Mouse (Mus musculus) Muller cell, postnatal 12 days (primary cell): ENCODE measurements around the gene Dcbld1.
"Not testable (repeated sequence)": the region's sequence is repeated elsewhere in the genome, so short reads cannot be mapped to it uniquely, and the experiment has no call there.

Experiments used
- DNase-seq: peaks from one replicate; pipeline ENCODE4 v3.0.0-alpha.2; 2015; ENCODE audit errors: inconsistent ontology term

Gene Dcbld1

DNA sequence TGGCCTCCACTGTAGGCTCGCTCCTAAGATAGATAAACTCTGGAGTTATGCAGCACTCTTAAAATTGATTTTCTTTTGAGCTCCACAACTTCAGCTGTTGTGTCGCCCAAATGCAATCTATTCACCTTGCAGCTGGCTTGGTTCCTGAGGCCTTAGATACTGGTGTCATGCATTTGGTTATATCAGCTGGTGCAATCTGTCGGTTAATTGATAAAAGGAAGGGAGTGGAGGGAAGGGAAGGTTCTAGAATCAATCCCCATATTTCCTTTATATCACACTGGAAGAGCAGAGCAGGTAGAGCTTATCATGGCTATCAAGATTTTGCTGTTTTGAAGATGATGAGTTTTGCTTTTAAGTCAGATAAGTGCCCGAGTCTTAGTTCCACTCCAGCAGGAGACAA, 26.8 kb downstream of the Dcbld1 start:
- no peak for DNase-seq

DNA sequence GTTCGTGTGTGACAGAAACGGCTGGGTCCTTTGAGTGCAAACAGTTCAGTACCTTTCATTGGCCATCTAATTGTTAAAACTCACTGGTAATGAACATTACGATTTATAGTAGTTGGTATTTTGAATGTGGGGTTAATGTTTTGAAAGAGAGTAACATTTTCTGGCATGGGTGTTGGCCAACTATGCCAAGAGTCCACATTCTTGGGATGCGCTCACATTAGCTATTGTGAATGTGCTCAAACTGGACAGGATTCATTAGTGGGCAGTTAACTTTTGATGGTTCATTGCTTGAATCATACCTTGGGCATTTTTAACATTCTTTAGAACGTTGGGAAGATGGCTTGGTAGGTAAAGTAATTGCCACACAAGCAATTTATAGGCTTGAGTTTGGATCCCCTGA, 30.7 kb downstream of the Dcbld1 start:
- peak; percentile 84 for DNase-seq

GRCm38 (mm10) chr10:52268879-52269278, 35.5 kb downstream of the Dcbld1 start:
- no peak for DNase-seq

- no peak for DNase-seq
Observed at GRCm38 (mm10) chr10:52271385-52271784, 38.0 kb downstream of the Dcbld1 start.

- DNase-seq: peak; percentile 26
Observed at GRCm38 (mm10) chr10:52273012-52273411, 39.6 kb downstream of the Dcbld1 start.

DNA sequence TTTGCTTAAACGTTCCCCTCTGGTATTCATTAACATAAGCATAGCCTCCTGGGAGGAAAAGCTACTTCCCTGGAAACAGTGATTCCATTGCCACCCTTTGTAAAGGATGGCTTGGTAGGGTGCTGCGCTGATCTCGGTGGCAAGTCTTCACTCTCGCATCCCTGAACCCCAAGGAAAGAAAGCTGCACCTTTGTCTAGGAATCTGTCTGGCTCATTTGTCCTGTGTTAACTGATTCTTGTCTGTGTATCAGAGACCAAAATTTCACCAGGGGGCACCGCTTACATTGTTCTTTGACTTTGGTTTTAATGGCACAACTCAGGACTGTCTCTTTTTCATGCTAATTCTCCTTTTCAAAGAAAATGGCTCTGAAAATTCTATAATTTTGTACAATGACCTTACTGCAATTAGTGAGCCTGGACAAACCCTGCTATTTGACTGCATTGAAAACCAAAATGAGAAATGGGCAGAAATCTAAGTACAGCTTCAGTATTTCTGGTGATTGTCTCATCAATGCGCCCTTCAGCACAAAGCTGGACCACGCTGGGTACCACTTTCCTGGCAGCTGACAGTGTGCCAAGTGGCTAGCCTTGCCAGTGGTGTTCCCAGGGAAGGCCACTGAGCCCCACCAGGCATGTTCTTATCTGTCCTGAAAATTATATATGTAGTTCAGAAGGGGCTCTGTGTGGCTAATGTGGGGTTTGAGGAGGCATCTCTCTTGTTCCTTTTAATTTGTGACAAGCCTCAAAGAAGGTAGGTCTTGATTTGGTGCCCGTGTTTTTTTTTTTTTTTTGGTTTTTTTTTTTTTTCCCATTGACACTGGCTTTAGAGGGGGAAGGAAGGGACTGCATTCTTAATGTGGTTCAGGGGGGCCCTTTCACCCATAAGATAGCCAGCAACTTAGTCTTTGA, 40.8 kb downstream of the Dcbld1 start:
- DNase-seq: peak; percentile 27

GRCm38 (mm10) chr10:52274910-52275604, 41.6 kb downstream of the Dcbld1 start:
- no peak for DNase-seq

- no peak for DNase-seq
Observed at GRCm38 (mm10) chr10:52276579-52276978, 43.2 kb downstream of the Dcbld1 start.

GRCm38 (mm10) chr10:52277564-52277963, 44.1 kb downstream of the Dcbld1 start:
- not testable (repeated sequence) for DNase-seq

DNA sequence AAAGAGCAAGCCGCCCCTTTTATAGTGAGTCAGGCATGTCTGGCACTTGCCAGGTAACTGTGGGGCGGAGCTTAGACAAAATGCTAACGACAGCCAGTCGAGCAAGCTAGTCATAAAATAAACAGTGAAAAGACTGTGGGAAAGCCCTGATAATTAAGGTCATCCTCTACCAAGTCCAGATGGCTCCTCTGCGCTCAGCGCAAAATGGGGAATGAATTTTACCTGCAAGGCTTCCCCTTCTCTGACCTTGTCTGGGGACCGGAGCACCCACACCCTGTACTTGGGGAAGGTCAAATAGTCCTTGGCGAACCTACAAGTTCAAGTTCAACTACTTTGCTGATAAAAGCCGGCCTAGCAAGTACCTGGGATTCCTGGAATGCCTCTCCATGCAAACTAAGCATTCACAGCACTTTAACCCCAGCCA, 44.6 kb downstream of the Dcbld1 start:
- DNase-seq: no peak

- DNase-seq: no peak
Observed at GRCm38 (mm10) chr10:52278866-52279265, 45.4 kb downstream of the Dcbld1 start.

DNA sequence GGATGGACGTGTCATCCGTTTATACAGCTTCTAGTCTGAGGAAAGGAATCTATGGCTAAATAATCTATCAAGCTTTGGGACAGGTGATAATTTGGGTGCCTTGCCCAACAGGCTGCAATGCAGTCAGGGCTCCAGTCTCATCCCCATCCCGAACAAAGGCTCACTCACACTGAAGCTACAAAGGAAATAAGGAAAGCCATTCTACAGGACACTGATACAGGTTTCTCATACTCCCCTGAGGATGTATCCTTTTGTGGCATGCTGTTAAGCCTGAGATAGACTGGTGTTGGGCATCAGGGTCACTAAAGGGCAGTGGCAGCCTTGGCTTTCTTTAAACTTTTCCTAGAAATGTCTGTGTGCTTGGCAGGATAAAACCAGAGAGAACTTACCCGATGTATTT, 46.5 kb downstream of the Dcbld1 start:
- DNase-seq: no peak

DNA sequence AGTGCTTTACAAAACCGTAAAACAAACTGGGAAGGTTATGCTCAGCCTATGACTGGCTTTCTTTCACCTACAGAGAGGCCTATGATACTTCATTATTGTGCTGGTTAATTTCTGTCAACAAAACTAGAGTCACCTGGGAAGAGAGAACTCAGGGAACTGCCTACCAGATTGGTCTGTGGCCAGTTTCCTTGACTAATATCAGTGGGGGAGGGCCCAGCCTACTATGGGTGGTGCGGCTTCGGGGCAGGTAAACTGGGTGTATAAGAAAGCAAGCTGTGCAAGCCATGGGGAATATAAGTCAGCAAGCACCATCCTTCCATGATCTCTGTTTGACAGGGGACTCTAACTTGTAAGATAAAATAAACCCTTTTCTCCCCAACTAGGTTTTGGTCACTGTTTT, 47.2 kb downstream of the Dcbld1 start:
- DNase-seq: no peak

DNA sequence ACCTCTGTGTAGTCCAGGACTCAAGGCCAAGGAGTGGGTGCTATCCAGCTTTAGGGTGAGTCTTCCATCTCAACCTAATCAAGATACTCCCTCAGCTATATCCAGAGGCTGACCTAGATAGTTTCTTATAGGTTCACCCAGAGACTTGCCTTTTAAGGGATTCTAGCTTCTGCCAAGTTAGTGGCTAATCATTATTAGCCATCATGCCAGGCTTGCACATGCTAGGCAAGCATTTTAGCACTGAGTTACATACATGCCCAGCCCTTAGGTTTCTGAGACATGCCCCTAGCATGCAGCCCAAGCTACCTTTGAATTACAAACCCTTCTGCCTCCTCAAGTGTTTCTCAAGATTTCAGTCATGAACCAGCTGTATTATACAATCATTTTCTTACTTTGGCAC, 47.9 kb downstream of the Dcbld1 start:
- no peak for DNase-seq

GRCm38 (mm10) chr10:52284578-52284977, 51.2 kb downstream of the Dcbld1 start:
- DNase-seq: no peak

DNA sequence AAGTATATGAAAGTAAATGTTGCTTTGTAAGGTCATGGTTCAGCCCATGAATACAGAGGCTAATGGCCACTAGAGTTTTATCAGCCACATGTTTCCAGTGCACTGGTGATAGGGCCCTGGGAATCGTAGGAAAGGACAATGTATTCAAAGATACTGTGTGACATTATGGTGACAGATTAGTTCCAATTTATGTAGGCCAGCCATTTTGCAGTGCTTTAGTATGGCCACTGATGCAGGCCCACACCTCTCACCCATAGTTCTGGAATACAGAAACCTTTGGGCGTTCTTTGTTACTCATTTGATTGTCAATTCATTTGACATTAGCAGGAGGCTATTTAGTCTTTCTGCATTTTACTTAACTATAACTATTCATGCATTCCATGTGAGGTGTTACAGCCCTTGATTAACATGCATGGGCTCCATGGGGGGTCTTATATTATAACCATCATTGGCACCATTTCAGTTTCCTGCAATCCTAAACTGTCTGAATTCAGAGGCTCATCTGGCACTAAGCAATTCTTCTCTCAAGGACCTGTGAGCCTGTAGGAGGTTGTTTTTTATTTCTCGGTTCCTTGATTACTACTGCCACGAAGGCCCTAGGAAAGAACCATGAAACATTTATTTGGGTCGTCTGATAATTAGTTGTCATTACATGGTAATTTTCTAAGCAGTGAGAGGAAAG, 54.6 kb downstream of the Dcbld1 start:
- DNase-seq: no peak

DNA sequence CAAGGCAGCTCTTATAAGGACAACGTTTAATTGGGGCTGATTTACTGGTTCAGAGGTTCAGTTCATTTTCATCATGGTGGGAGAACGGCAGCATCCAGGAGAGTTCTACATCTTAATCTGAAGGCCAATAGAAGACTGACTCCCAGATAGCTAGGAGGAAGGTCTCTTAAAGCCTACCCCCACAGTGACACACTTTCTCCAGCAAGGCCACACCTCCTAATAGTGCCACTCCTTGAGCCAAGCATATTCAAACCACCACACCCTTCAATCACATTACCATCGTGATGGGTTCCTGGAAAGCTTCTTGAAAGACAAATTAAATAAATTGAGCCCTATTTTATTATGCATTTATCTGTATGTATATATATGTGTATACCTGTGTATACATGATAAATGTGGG, 55.8 kb downstream of the Dcbld1 start:
- DNase-seq: no peak

DNA sequence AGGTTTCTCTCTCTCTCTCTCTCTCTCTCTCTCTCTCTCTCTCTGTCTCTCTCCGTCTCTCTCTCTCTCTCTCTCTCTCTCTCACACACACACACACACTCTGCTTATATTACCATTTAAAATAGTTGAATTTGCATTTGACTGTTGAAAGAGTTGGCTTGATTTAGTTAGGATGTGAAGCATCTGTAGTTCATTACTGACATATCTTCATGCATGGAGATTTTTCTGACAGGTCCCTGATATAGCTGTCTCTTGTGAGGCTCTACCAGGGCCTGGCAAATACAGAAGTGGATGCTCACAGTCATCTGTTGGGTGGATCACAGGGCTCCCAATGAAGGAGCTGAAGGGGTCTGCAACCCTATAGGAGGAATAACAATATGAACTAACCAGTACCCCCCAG, 59.0 kb downstream of the Dcbld1 start:
- DNase-seq: not testable (repeated sequence)

DNA sequence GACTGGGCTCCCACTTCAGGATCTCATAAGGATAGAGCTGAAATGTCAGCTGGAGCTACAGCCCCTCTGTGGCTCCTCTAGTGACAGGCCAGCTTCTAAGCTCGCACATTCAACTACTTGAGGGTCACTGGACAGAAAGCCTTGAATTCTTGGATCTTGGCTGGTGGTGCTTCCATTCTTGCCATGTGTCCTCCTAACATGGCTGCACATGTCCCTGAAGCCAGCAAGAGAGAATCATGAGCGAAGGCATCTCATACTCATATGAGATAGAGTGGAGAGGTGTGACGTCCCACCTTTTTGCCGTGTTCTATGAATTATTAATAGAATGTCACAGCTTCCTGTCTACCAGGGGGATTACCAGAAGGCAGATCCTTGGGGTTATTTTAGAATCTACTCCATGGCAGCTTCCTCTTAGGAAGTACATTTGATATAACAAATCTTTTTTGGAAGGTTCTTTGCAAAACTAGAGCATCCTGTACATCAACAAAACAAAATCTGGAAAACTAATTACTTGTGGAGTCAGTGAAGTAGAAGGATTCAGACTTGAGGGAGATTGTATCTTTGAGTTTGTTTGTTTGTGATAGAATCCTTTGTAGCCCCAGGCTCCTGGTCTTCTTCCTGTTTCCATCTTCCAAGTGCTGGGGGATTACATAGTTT, 60.6 kb downstream of the Dcbld1 start:
- DNase-seq: no peak

- DNase-seq: no peak
Observed at GRCm38 (mm10) chr10:52295934-52296333, 62.5 kb downstream of the Dcbld1 start.

- DNase-seq: not testable (repeated sequence)
Observed at GRCm38 (mm10) chr10:52298568-52298967, 65.1 kb downstream of the Dcbld1 start.

DNA sequence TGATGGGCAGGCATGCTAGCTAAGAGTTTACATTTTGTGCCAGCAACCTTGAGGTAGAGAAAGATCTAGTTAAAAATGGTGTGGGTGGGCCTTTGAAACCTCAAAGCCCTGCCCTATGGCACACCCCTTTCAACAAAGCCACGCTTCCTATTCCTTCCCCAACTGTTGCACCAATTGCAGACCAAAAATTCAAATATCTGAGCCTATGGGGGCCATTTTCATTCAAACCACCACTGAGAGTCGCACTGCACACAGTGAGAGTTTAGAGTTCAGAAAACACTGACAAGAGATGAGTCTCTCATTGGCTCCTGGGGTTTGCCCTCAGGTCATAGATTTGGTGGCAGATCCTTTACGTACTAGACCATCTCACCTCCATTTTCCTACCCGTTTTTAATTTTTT, 68.3 kb downstream of the Dcbld1 start:
- DNase-seq: no peak
